Mouse (Mus musculus) G1E (cell line): ENCODE results near the gene Mdm4.

Experiments
- CTCF ChIP-seq: IDR thresholded peaks from 2 replicates; pipeline ENCODE4 v1.5.1; 2012; ENCODE audit warnings: low read depth, low read length, inconsistent platforms, mixed read lengths
- GATA1 ChIP-seq: IDR thresholded peaks from 2 replicates; pipeline ENCODE4 v1.6.1; 2012; ENCODE audit warnings: borderline replicate concordance, low read length, inconsistent platforms, mixed read lengths
- POLR2AphosphoS5 ChIP-seq: IDR thresholded peaks from 2 replicates; pipeline ENCODE4 v1.6.1; 2012; ENCODE audit warnings: low read depth, low read length, inconsistent platforms; ENCODE audit not compliant: insufficient replicate concordance

DNA sequence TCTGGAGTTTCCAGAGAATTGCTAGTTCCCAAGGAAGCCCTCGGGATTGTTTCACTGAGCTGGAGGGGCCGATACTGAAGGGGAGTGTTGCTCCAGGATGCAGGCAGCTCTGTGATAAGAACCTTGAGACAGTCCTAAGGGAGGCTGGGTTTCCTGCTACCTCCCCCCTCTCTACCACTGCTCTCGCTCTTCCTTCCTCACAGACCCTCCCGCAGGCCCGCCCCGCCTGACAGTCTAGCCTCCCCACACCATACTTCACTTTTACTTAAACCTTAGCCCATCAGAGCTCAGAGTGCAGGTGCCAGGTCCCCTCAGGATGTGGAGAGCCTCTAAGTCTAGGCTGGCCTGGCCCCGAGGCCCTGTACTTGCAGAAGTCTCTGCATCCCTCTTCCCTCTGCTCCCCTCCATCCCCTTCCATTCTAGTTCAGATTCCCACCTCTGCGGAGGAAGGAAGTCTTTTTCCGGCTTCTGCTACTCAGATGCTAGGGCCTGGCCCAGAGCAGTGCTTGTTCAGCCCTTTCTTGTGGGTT lies 43.0 kb upstream of the Mdm4 start:
- TF ChIP-seq CTCF (no peak), GATA1 (no peak), POLR2AphosphoS5 (no peak)
